Mouse (Mus musculus): ENCODE measurements around the gene Gzf1. TPM values are rescaled to one million over a fixed set of nuclear protein-coding genes. Genes with fewer than 3 reads are reported as not detected.
A peak's percentile ranks its signal among the peaks of the same experiment; 100 is the strongest.

Gene Gzf1
- polyA plus RNA-seq, 1 experiment from 2014 or later: 18.5 TPM

GRCm38 (mm10) chr2:148689444-148690140, 8.8 kb downstream of the Gzf1 start:
- Histone ChIP-seq H3K9ac (no peak overlapping the region), H3K27ac (no peak overlapping the region), H3K9me3 (ENCODE audit: control insufficient read depth, low read length) (no peaks in the 10 kb centered on the region), H3K4me3 (replicated peaks; ENCODE audit: low read length) (no peak overlapping the region), H3K4me1 (replicated peaks; ENCODE audit: control insufficient read depth, insufficient read depth, low read length) (no peaks in the 10 kb centered on the region), H3K27me3 (ENCODE audit: control insufficient read depth, insufficient read depth, low read length) (no peaks in the 10 kb centered on the region), H3K4me2 (replicated peaks) (no peak overlapping the region), H3K36me3 (replicated peaks; ENCODE audit: control insufficient read depth, insufficient read depth) (peaks cover 86% of the 10 kb centered on the region)
- DNase-seq (ENCODE audit: low spot score) (no peak), ATAC-seq (ENCODE audit: low FRiP score) (no peak)
- 98% methylated on average over 6 of the region's 6 CpGs for WGBS

- WGBS: 93% methylated on average over 3 of the region's 3 CpGs
- ATAC-seq (ENCODE audit: low FRiP score) (no peak), DNase-seq (ENCODE audit: low spot score) (no peak)
- no peak overlapping the region for H3K27ac ChIP-seq
- no peak overlapping the region for H3K4me3 ChIP-seq (replicated peaks; ENCODE audit: low read length)
- no peaks in the 10 kb centered on the region for H3K4me1 ChIP-seq (replicated peaks; ENCODE audit: control insufficient read depth, insufficient read depth, low read length)
- H3K27me3 ChIP-seq (ENCODE audit: control insufficient read depth, insufficient read depth, low read length): no peaks in the 10 kb centered on the region
- no peak overlapping the region for H3K4me2 ChIP-seq (replicated peaks)
- no peaks in the 10 kb centered on the region for H3K9me3 ChIP-seq (ENCODE audit: control insufficient read depth, low read length)
- peaks cover 83% of the 10 kb centered on the region for H3K36me3 ChIP-seq (replicated peaks; ENCODE audit: control insufficient read depth, insufficient read depth)
- H3K9ac ChIP-seq: no peak overlapping the region
Measured at GRCm38 (mm10) chr2:148690291-148690690, 9.5 kb downstream of the Gzf1 start.

GRCm38 (mm10) chr2:148690781-148691180, 10.0 kb downstream of the Gzf1 start:
- no peaks in the 10 kb centered on the region for H3K9me3 ChIP-seq (ENCODE audit: control insufficient read depth, low read length)
- H3K4me3 ChIP-seq (replicated peaks; ENCODE audit: low read length): no peak overlapping the region
- ATAC-seq (ENCODE audit: low FRiP score) (no peak), DNase-seq (ENCODE audit: low spot score) (no peak)
- H3K27ac ChIP-seq: no peak overlapping the region
- no peaks in the 10 kb centered on the region for H3K27me3 ChIP-seq (ENCODE audit: control insufficient read depth, insufficient read depth, low read length)
- peaks cover 85% of the 10 kb centered on the region for H3K36me3 ChIP-seq (replicated peaks; ENCODE audit: control insufficient read depth, insufficient read depth)
- 97% methylated on average over 5 of the region's 5 CpGs for WGBS
- H3K4me1 ChIP-seq (replicated peaks; ENCODE audit: control insufficient read depth, insufficient read depth, low read length): no peaks in the 10 kb centered on the region
- H3K9ac ChIP-seq: no peak overlapping the region
- no peak overlapping the region for H3K4me2 ChIP-seq (replicated peaks)

- 88% methylated on average over 5 of the region's 5 CpGs for WGBS
- Histone ChIP-seq H3K4me2 (replicated peaks) (no peak overlapping the region), H3K27ac (no peak overlapping the region), H3K4me3 (replicated peaks; ENCODE audit: low read length) (no peak overlapping the region), H3K9ac (no peak overlapping the region), H3K36me3 (replicated peaks; ENCODE audit: control insufficient read depth, insufficient read depth) (peaks cover 71% of the 10 kb centered on the region), H3K9me3 (ENCODE audit: control insufficient read depth, low read length) (no peaks in the 10 kb centered on the region), H3K27me3 (ENCODE audit: control insufficient read depth, insufficient read depth, low read length) (no peaks in the 10 kb centered on the region), H3K4me1 (replicated peaks; ENCODE audit: control insufficient read depth, insufficient read depth, low read length) (no peaks in the 10 kb centered on the region)
- DNase-seq (ENCODE audit: low spot score) (no peak), ATAC-seq (ENCODE audit: low FRiP score) (no peak)
Measured at GRCm38 (mm10) chr2:148698571-148698970, 17.7 kb downstream of the Gzf1 start.

DNA sequence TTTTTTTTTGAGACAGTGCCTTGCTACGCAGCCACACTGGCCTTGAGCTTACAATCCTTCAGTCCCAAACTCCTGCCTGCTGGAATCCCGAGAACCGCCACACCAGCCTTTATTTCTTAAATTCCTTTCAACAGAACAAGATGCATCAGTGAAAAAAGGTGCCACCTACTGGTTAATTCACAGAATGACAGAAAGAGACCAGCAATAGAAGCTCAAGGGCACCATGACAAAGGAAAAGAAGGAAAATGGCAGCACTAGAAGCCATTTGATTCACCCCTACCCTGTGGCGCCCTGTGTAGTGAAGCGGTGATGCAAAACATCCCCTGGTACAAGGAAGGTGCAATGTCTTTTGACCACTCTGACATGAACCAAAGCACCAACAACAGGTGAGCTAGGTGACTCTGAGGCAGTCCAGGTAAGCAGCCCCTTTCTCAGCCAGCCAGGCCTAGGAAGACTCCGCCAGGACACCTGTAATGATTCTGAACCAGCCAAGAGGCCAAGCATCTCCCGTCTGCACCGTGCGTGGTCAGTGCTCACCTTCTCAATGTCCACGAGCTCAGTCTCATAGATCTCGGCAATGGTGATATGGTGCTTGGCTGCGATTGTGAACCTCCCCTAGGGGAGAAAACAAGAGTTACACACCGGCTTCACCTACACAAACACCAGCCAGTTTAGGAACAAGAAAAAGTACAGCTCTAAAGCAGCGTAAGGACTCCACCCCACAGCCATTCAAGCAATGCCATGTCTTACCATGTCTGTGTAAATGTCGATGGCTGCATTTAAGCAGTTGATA, 25.8 kb downstream of the Gzf1 start:
- no peak overlapping the region for H3K4me2 ChIP-seq (replicated peaks)
- no peak overlapping the region for H3K27ac ChIP-seq
- peaks cover 29% of the 10 kb centered on the region for H3K36me3 ChIP-seq (replicated peaks; ENCODE audit: control insufficient read depth, insufficient read depth)
- H3K4me3 ChIP-seq (replicated peaks; ENCODE audit: low read length): no peak overlapping the region
- H3K9ac ChIP-seq: no peak overlapping the region
- 79% methylated on average over 15 of the region's 15 CpGs for WGBS
- peak; percentile 60 for DNase-seq (ENCODE audit: low spot score)
- ATAC-seq (ENCODE audit: low FRiP score): peak; percentile 63
- H3K27me3 ChIP-seq (ENCODE audit: control insufficient read depth, insufficient read depth, low read length): no peaks in the 10 kb centered on the region
- H3K4me1 ChIP-seq (replicated peaks; ENCODE audit: control insufficient read depth, insufficient read depth, low read length): no peaks in the 10 kb centered on the region
- no peaks in the 10 kb centered on the region for H3K9me3 ChIP-seq (ENCODE audit: control insufficient read depth, low read length)

GRCm38 (mm10) chr2:148707202-148707530, 26.3 kb downstream of the Gzf1 start:
- DNase-seq (ENCODE audit: low spot score) (no peak), ATAC-seq (ENCODE audit: low FRiP score) (peak; percentile 56; the same call in 1 of the 2 replicates)
- Histone ChIP-seq H3K9me3 (ENCODE audit: control insufficient read depth, low read length) (no peaks in the 10 kb centered on the region), H3K36me3 (replicated peaks; ENCODE audit: control insufficient read depth, insufficient read depth) (peaks cover 35% of the 10 kb centered on the region), H3K9ac (no peak overlapping the region), H3K4me1 (replicated peaks; ENCODE audit: control insufficient read depth, insufficient read depth, low read length) (no peaks in the 10 kb centered on the region), H3K4me3 (replicated peaks; ENCODE audit: low read length) (no peak overlapping the region), H3K27me3 (ENCODE audit: control insufficient read depth, insufficient read depth, low read length) (no peaks in the 10 kb centered on the region), H3K4me2 (replicated peaks) (no peak overlapping the region), H3K27ac (no peak overlapping the region)
- WGBS: 55% methylated on average over 6 of the region's 6 CpGs

- Histone ChIP-seq H3K4me2 (replicated peaks) (no peak overlapping the region), H3K27ac (no peak overlapping the region), H3K4me3 (replicated peaks; ENCODE audit: low read length) (no peak overlapping the region), H3K27me3 (ENCODE audit: control insufficient read depth, insufficient read depth, low read length) (no peaks in the 10 kb centered on the region), H3K36me3 (replicated peaks; ENCODE audit: control insufficient read depth, insufficient read depth) (peaks cover 21% of the 10 kb centered on the region), H3K9me3 (ENCODE audit: control insufficient read depth, low read length) (no peaks in the 10 kb centered on the region), H3K9ac (no peak overlapping the region), H3K4me1 (replicated peaks; ENCODE audit: control insufficient read depth, insufficient read depth, low read length) (no peaks in the 10 kb centered on the region)
- DNase-seq (ENCODE audit: low spot score) (no peak), ATAC-seq (ENCODE audit: low FRiP score) (no peak)
- 91% methylated on average over 3 of the region's 3 CpGs for WGBS
Measured at GRCm38 (mm10) chr2:148712326-148712725, 31.5 kb downstream of the Gzf1 start.

- WGBS: 84% methylated on average over 2 of the region's 2 CpGs
- no peaks in the 10 kb centered on the region for H3K27me3 ChIP-seq (ENCODE audit: control insufficient read depth, insufficient read depth, low read length)
- no peak overlapping the region for H3K4me2 ChIP-seq (replicated peaks)
- H3K4me1 ChIP-seq (replicated peaks; ENCODE audit: control insufficient read depth, insufficient read depth, low read length): no peaks in the 10 kb centered on the region
- H3K9ac ChIP-seq: no peak overlapping the region
- ATAC-seq (ENCODE audit: low FRiP score) (no peak), DNase-seq (ENCODE audit: low spot score) (no peak)
- peaks cover 4% of the 10 kb centered on the region for H3K36me3 ChIP-seq (replicated peaks; ENCODE audit: control insufficient read depth, insufficient read depth)
- H3K4me3 ChIP-seq (replicated peaks; ENCODE audit: low read length): no peak overlapping the region
- H3K9me3 ChIP-seq (ENCODE audit: control insufficient read depth, low read length): no peaks in the 10 kb centered on the region
- no peak overlapping the region for H3K27ac ChIP-seq
Measured at GRCm38 (mm10) chr2:148717072-148717471, 36.2 kb downstream of the Gzf1 start.

GRCm38 (mm10) chr2:148719271-148719995, 38.6 kb downstream of the Gzf1 start:
- no peak for ATAC-seq (ENCODE audit: low FRiP score)
- Histone ChIP-seq H3K4me2 (replicated peaks) (no peak overlapping the region), H3K9me3 (ENCODE audit: control insufficient read depth, low read length) (no peaks in the 10 kb centered on the region), H3K27me3 (ENCODE audit: control insufficient read depth, insufficient read depth, low read length) (no peaks in the 10 kb centered on the region), H3K9ac (no peak overlapping the region), H3K4me3 (replicated peaks; ENCODE audit: low read length) (no peak overlapping the region), H3K27ac (no peak overlapping the region), H3K4me1 (replicated peaks; ENCODE audit: control insufficient read depth, insufficient read depth, low read length) (no peaks in the 10 kb centered on the region), H3K36me3 (replicated peaks; ENCODE audit: control insufficient read depth, insufficient read depth) (no peaks in the 10 kb centered on the region)
- DNase-seq (ENCODE audit: low spot score): no peak
- WGBS: 79% methylated on average over 2 of the region's 2 CpGs

All from hindbrain, embryonic 14.5 days (tissue).